23 mouse cellular contexts compared by ENCODE assay signal in the genomic region with DNA sequence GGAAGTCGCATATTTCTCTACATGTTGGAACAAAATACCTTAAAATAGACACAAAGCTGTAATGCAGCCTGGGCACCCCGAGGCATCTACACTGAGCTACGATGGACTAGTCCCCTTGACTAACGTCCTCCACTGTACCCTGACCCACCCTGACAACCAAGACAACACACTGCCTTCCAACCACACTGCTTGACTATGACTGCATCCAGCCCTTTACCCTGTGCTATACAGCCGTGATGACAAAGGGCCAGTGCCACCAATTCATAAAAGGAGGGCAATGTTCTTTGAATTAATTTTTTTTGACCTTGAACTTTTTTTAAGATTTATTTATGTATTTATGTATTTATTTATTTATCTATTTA. TPM values are rescaled to one million over a fixed set of nuclear protein-coding genes. Genes with fewer than 3 reads are reported as not detected.
DNase-seq lines count a peak whose midpoint lies in the region; ATAC-seq lines count a peak whose summit lies in the region.
"Had no signal": no experiment of that assay in that cellular context is flagged by ENCODE, and none has a peak within 500 bp of the region (broad histone marks: within the 10 kb centered on the region; RNA-seq: fewer than 3 reads in every experiment).

No protein-coding gene starts in this region.

- H3K4me3 ChIP-seq in forebrain, embryonic 16.5 days (replicated peaks; ENCODE audit: low read length) = no peak overlapping the region
- H3K4me3 ChIP-seq in hindbrain, embryonic 12.5 days = no peak overlapping the region
- no peak overlapping the region for H3K4me3 ChIP-seq in midbrain, embryonic 11.5 days (ENCODE audit: low read depth, low read length)
- H3K4me3 ChIP-seq in neural tube, embryonic 12.5 days = no peak overlapping the region
- H3K4me3 ChIP-seq in kidney, embryonic 15.5 days (replicated peaks) = no peak overlapping the region
- H3K4me3 ChIP-seq: erythroblast, embryonic 14.5 days; limb, embryonic 10.5 days had no signal

- no peaks in the 10 kb centered on the region for H3K36me3 ChIP-seq in forebrain, embryonic 16.5 days (ENCODE audit: control insufficient read depth, insufficient read depth)
- peaks cover 64% of the 10 kb centered on the region for H3K36me3 ChIP-seq in hindbrain, embryonic 12.5 days
- H3K36me3 ChIP-seq in midbrain, embryonic 11.5 days (ENCODE audit: control insufficient read depth, insufficient read depth, low read length) = peaks cover 36% of the 10 kb centered on the region
- peaks cover 57% of the 10 kb centered on the region for H3K36me3 ChIP-seq in neural tube, embryonic 12.5 days
- peaks cover 93% of the 10 kb centered on the region for H3K36me3 ChIP-seq in kidney, embryonic 15.5 days

- H3K4me1 ChIP-seq in forebrain, embryonic 16.5 days (replicated peaks; ENCODE audit: control insufficient read depth, insufficient read depth, low read length) = peaks cover 9% of the 10 kb centered on the region; the same call in 1 of the 2 replicates
- peaks cover 19% of the 10 kb centered on the region for H3K4me1 ChIP-seq in hindbrain, embryonic 12.5 days
- H3K4me1 ChIP-seq in midbrain, embryonic 11.5 days (ENCODE audit: control insufficient read depth, insufficient read depth, low read length) = no peaks in the 10 kb centered on the region
- 0 out of 2 replicates have a peak, but pooled peaks cover 6% of the 10 kb centered on the region for H3K4me1 ChIP-seq in neural tube, embryonic 12.5 days
- no peaks in the 10 kb centered on the region for H3K4me1 ChIP-seq in kidney, embryonic 15.5 days
- H3K4me1 ChIP-seq: limb, embryonic 10.5 days had no signal

- no peak for ATAC-seq in forebrain, embryonic 16.5 days
- 0 out of 2 replicates have a peak, but pooled peaks have one; percentile 67 for ATAC-seq in hindbrain, embryonic 12.5 days (ENCODE audit: low FRiP score)
- no peak for ATAC-seq in midbrain, embryonic 11.5 days (ENCODE audit: low FRiP score)
- no peak for ATAC-seq in neural tube, embryonic 12.5 days (ENCODE audit: low FRiP score, low read depth)
- ATAC-seq in kidney, embryonic 15.5 days (replicated peaks; ENCODE audit: low FRiP score) = no peak
- ATAC-seq: liver, postnatal 0 days had no signal

- no peaks in the 10 kb centered on the region for H3K27me3 ChIP-seq in forebrain, embryonic 16.5 days (replicated peaks; ENCODE audit: control insufficient read depth, insufficient read depth, low read length)
- H3K27me3 ChIP-seq in hindbrain, embryonic 12.5 days = no peaks in the 10 kb centered on the region
- H3K27me3 ChIP-seq in midbrain, embryonic 11.5 days (ENCODE audit: control insufficient read depth, insufficient read depth, low read length) = no peaks in the 10 kb centered on the region
- no peaks in the 10 kb centered on the region for H3K27me3 ChIP-seq in neural tube, embryonic 12.5 days (replicated peaks)
- no peaks in the 10 kb centered on the region for H3K27me3 ChIP-seq in kidney, embryonic 15.5 days

- H3K9me3 ChIP-seq in forebrain, embryonic 16.5 days (ENCODE audit: control insufficient read depth, low read length) = no peaks in the 10 kb centered on the region
- H3K9me3 ChIP-seq in hindbrain, embryonic 12.5 days (replicated peaks) = no peaks in the 10 kb centered on the region
- no peaks in the 10 kb centered on the region for H3K9me3 ChIP-seq in midbrain, embryonic 11.5 days (ENCODE audit: control insufficient read depth, low read length)
- no peaks in the 10 kb centered on the region for H3K9me3 ChIP-seq in neural tube, embryonic 12.5 days
- no peaks in the 10 kb centered on the region for H3K9me3 ChIP-seq in kidney, embryonic 15.5 days (replicated peaks)
- H3K9me3 ChIP-seq: limb, embryonic 10.5 days had no signal

- no peak for DNase-seq in midbrain, embryonic 11.5 days (ENCODE audit: low spot score, missing footprints)
- DNase-seq in spleen, postnatal 36 days (ENCODE audit: low spot score in 2 of 2) = no peak
- no peak for DNase-seq in heart, postnatal 36 days
- DNase-seq: cerebellum, adult 9-10 months; gastrocnemius, postnatal 25 days; kidney, adult 18-20 months; kidney, postnatal 25 days; liver, postnatal 0 days; lung, postnatal 10 days; thymus, postnatal 25 days had no signal

- H3K27ac ChIP-seq in forebrain, embryonic 16.5 days (ENCODE audit: low read length) = peak overlapping the region; percentile 76
- peak overlapping the region; percentile 89 for H3K27ac ChIP-seq in hindbrain, embryonic 12.5 days
- peak overlapping the region; percentile 66; the same call in 1 of the 2 replicates for H3K27ac ChIP-seq in midbrain, embryonic 11.5 days (ENCODE audit: low read depth, low read length)
- peak overlapping the region; percentile 83 for H3K27ac ChIP-seq in neural tube, embryonic 12.5 days
- no peak overlapping the region for H3K27ac ChIP-seq in kidney, embryonic 15.5 days
- H3K27ac ChIP-seq: limb, embryonic 10.5 days had no signal

- H3K4me2 ChIP-seq in forebrain, embryonic 16.5 days (ENCODE audit: low read length) = no peak overlapping the region
- H3K4me2 ChIP-seq in hindbrain, embryonic 12.5 days (replicated peaks) = no peak overlapping the region
- H3K4me2 ChIP-seq in midbrain, embryonic 11.5 days = no peak overlapping the region
- H3K4me2 ChIP-seq in neural tube, embryonic 12.5 days (replicated peaks) = no peak overlapping the region
- H3K4me2 ChIP-seq in kidney, embryonic 15.5 days = no peak overlapping the region

- intact Hi-C loops in heart, postnatal 36 days (cut with DNase I) = no loop called here

- WGBS in forebrain, embryonic 16.5 days = 73% methylated on average over 5 of the region's 5 CpGs
- 77% methylated on average over 5 of the region's 5 CpGs for WGBS in hindbrain, embryonic 12.5 days
- WGBS in midbrain, embryonic 11.5 days = 88% methylated on average over 5 of the region's 5 CpGs
- 85% methylated on average over 5 of the region's 5 CpGs for WGBS in neural tube, embryonic 12.5 days
- WGBS in kidney, embryonic 15.5 days = 92% methylated on average over 5 of the region's 5 CpGs

- no peak overlapping the region for H3K9ac ChIP-seq in forebrain, embryonic 16.5 days (replicated peaks; ENCODE audit: low read depth, low read length)
- no peak overlapping the region for H3K9ac ChIP-seq in hindbrain, embryonic 12.5 days
- no peak overlapping the region for H3K9ac ChIP-seq in midbrain, embryonic 11.5 days (ENCODE audit: low read length)
- H3K9ac ChIP-seq in neural tube, embryonic 12.5 days = no peak overlapping the region
- H3K9ac ChIP-seq in kidney, embryonic 15.5 days = no peak overlapping the region
- H3K9ac ChIP-seq: liver, postnatal 0 days had no signal

RNA-seq across cellular contexts. Expression of a gene that starts 13.4 kb away (rescaled TPM):
- polyA plus RNA-seq in forebrain, embryonic 16.5 days (2015; fragmentation: Nextera tagmentation; extraction: Ambion mirVana) = 94.4 and 113 TPM in 2 replicates
- 177 and 185 TPM in 2 replicates for polyA plus RNA-seq in hindbrain, embryonic 12.5 days (2016; fragmentation: Nextera tagmentation; extraction: Ambion mirVana)
- 214 and 230 TPM in 2 replicates for polyA plus RNA-seq in midbrain, embryonic 11.5 days (2014; fragmentation: Nextera tagmentation; extraction: Ambion mirVana)
- 207 and 218 TPM in 2 replicates for polyA plus RNA-seq in neural tube, embryonic 12.5 days (2016; fragmentation: Nextera tagmentation; extraction: Ambion mirVana)
- 141 and 147 TPM in 2 replicates for polyA plus RNA-seq in kidney, embryonic 15.5 days (2015; fragmentation: Nextera tagmentation; extraction: Ambion mirVana)
- total RNA-seq in heart, postnatal 36 days (2021) = 1 to 10 TPM; 2.1 to 2.2 TPM

RNA-seq across cellular contexts. Expression of a gene that starts 32.1 kb away (rescaled TPM):
- polyA plus RNA-seq in forebrain, embryonic 16.5 days (2015; fragmentation: Nextera tagmentation; extraction: Ambion mirVana) = 26.2 and 37.4 TPM in 2 replicates
- polyA plus RNA-seq in hindbrain, embryonic 12.5 days (2016; fragmentation: Nextera tagmentation; extraction: Ambion mirVana) = 48.6 and 61.6 TPM in 2 replicates
- 10.5 and 11.4 TPM in 2 replicates for polyA plus RNA-seq in midbrain, embryonic 11.5 days (2014; fragmentation: Nextera tagmentation; extraction: Ambion mirVana)
- polyA plus RNA-seq in neural tube, embryonic 12.5 days (2016; fragmentation: Nextera tagmentation; extraction: Ambion mirVana) = 54.3 and 62.6 TPM in 2 replicates
- 1.4 and 1.8 TPM in 2 replicates for polyA plus RNA-seq in kidney, embryonic 15.5 days (2015; fragmentation: Nextera tagmentation; extraction: Ambion mirVana)
- under 1 TPM; 0.22 to 0.35 TPM for total RNA-seq in heart, postnatal 36 days (2021)
- total RNA-seq: liver, adult 2 months; megakaryocyte progenitor cell, adult 5-6 weeks had no signal
- polyA plus RNA-seq: erythroblast, embryonic 14.5 days had no signal

RNA-seq across cellular contexts. Expression of a gene that starts 36.9 kb away (rescaled TPM):
- not detected in 2 replicates for polyA plus RNA-seq in forebrain, embryonic 16.5 days (2015; fragmentation: Nextera tagmentation; extraction: Ambion mirVana)
- 1.3 and 2.8 TPM in 2 replicates for polyA plus RNA-seq in hindbrain, embryonic 12.5 days (2016; fragmentation: Nextera tagmentation; extraction: Ambion mirVana)
- polyA plus RNA-seq in midbrain, embryonic 11.5 days (2014; fragmentation: Nextera tagmentation; extraction: Ambion mirVana) = 0.11 and 0.22 TPM in 2 replicates
- 0.60 and 1.1 TPM in 2 replicates for polyA plus RNA-seq in neural tube, embryonic 12.5 days (2016; fragmentation: Nextera tagmentation; extraction: Ambion mirVana)
- polyA plus RNA-seq in kidney, embryonic 15.5 days (2015; fragmentation: Nextera tagmentation; extraction: Ambion mirVana) = 0.08 TPM in 1 of 2 replicates, not detected in the other
- not detected for total RNA-seq in heart, postnatal 36 days (2021)
- total RNA-seq: gastrocnemius, postnatal 25 days; liver, adult 2 months; megakaryocyte progenitor cell, adult 5-6 weeks had no signal
- polyA plus RNA-seq: C2C12; embryonic facial prominence, embryonic 11.5 days; erythroblast, embryonic 14.5 days; heart, embryonic 16.5 days; limb, embryonic 10.5 days; liver, adult 2 months; liver, postnatal 0 days had no signal

RNA-seq across cellular contexts. Expression of a gene that starts 47.5 kb away (rescaled TPM):
- 0.40 and 0.86 TPM in 2 replicates for polyA plus RNA-seq in forebrain, embryonic 16.5 days (2015; fragmentation: Nextera tagmentation; extraction: Ambion mirVana)
- polyA plus RNA-seq in hindbrain, embryonic 12.5 days (2016; fragmentation: Nextera tagmentation; extraction: Ambion mirVana) = 2.4 and 2.7 TPM in 2 replicates
- polyA plus RNA-seq in midbrain, embryonic 11.5 days (2014; fragmentation: Nextera tagmentation; extraction: Ambion mirVana) = 0.37 and 0.38 TPM in 2 replicates
- polyA plus RNA-seq in neural tube, embryonic 12.5 days (2016; fragmentation: Nextera tagmentation; extraction: Ambion mirVana) = 2.3 and 2.9 TPM in 2 replicates
- polyA plus RNA-seq in kidney, embryonic 15.5 days (2015; fragmentation: Nextera tagmentation; extraction: Ambion mirVana) = 1.5 and 2.6 TPM in 2 replicates
- total RNA-seq in heart, postnatal 36 days (2021) = not detected
- total RNA-seq: gastrocnemius, postnatal 25 days; layer of hippocampus, adult 8-10 months; megakaryocyte progenitor cell, adult 5-6 weeks had no signal
- polyA plus RNA-seq: embryonic facial prominence, embryonic 11.5 days; erythroblast, embryonic 14.5 days; limb, embryonic 10.5 days; liver, adult 2 months; liver, postnatal 0 days had no signal

RNA-seq across cellular contexts. Expression of a gene that starts 59.2 kb away (rescaled TPM):
- polyA plus RNA-seq in forebrain, embryonic 16.5 days (2015; fragmentation: Nextera tagmentation; extraction: Ambion mirVana) = 0.17 TPM in 1 of 2 replicates, not detected in the other
- not detected in 2 replicates for polyA plus RNA-seq in hindbrain, embryonic 12.5 days (2016; fragmentation: Nextera tagmentation; extraction: Ambion mirVana)
- not detected in 2 replicates for polyA plus RNA-seq in midbrain, embryonic 11.5 days (2014; fragmentation: Nextera tagmentation; extraction: Ambion mirVana)
- not detected in 2 replicates for polyA plus RNA-seq in neural tube, embryonic 12.5 days (2016; fragmentation: Nextera tagmentation; extraction: Ambion mirVana)
- polyA plus RNA-seq in kidney, embryonic 15.5 days (2015; fragmentation: Nextera tagmentation; extraction: Ambion mirVana) = 42.5 and 66.2 TPM in 2 replicates
- not detected for total RNA-seq in heart, postnatal 36 days (2021)
- total RNA-seq: gastrocnemius, postnatal 25 days; heart, adult 8-10 months; liver, adult 2 months; megakaryocyte progenitor cell, adult 5-6 weeks had no signal
- polyA plus RNA-seq: embryonic facial prominence, embryonic 11.5 days; erythroblast, embryonic 14.5 days; limb, embryonic 10.5 days; liver, adult 2 months; liver, postnatal 0 days had no signal
